Mouse (Mus musculus) E14TG2a.4 (cell line): ENCODE data around the gene Cdk20.
A peak's percentile ranks its signal among the peaks of the same experiment; 100 is the strongest.

ENCODE experiments used
- H3K27me3 ChIP-seq: 2 replicates; pipeline ENCODE4 v1.6.1; 2014; ENCODE audit warnings: low read length, control low read depth; ENCODE audit not compliant: insufficient read depth
- H3K36me3 ChIP-seq: 2 replicates; pipeline ENCODE4 v1.6.1; 2014; ENCODE audit warnings: low read length, control low read depth; ENCODE audit not compliant: insufficient read depth
- H3K4me1 ChIP-seq: replicated peaks from 2 replicates; pipeline ENCODE4 v1.6.1; 2014; ENCODE audit warnings: low read depth, low read length, control low read depth
- H3K4me3 ChIP-seq: replicated peaks from 2 replicates; pipeline ENCODE4 v1.5.1; 2014; ENCODE audit warnings: mild to moderate bottlenecking, low read length
- H3K9me3 ChIP-seq: 2 replicates; pipeline ENCODE4 v1.6.1; 2014; ENCODE audit warnings: low read length, control low read depth
- CTCF ChIP-seq: conservative IDR thresholded peaks from 2 replicates; pipeline ENCODE4 v1.5.1; 2014; ENCODE audit warnings: low read length
- NANOG ChIP-seq: IDR thresholded peaks from 2 replicates; pipeline ENCODE4 v1.6.1; 2014; ENCODE audit warnings: borderline replicate concordance, low read length, mixed read lengths
- POU5F1 ChIP-seq: IDR thresholded peaks from 2 replicates; pipeline ENCODE4 v1.6.1; 2014; ENCODE audit warnings: low read length, borderline replicate concordance

Gene Cdk20

DNA sequence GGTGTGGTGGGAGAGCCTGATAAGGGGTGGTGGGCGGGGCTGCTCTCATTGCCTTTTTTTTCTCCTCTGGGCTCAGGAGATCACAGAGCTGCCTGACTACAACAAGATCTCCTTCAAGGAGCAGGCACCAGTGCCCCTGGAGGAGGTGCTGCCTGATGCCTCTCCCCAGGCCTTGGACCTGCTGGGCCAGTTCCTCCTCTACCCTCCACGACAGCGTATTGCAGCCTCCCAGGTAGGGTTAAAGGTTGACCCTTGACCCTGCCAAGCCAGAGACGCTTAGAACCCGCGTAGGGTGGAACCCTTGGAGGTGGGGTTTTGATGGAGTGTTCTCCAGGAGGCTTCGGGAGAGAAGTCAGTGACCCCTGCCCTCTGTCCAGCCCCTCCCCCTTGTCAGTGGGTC, 5.7 kb downstream of the Cdk20 start:
- Histone ChIP-seq H3K4me1 (peaks cover 31% of the 10 kb centered on the region), H3K27me3 (no peaks in the 10 kb centered on the region), H3K4me3 (no peak overlapping the region), H3K36me3 (peaks cover 13% of the 10 kb centered on the region), H3K9me3 (no peaks in the 10 kb centered on the region)
- TF ChIP-seq POU5F1 (no peak), NANOG (no peak), CTCF (no peak)

DNA sequence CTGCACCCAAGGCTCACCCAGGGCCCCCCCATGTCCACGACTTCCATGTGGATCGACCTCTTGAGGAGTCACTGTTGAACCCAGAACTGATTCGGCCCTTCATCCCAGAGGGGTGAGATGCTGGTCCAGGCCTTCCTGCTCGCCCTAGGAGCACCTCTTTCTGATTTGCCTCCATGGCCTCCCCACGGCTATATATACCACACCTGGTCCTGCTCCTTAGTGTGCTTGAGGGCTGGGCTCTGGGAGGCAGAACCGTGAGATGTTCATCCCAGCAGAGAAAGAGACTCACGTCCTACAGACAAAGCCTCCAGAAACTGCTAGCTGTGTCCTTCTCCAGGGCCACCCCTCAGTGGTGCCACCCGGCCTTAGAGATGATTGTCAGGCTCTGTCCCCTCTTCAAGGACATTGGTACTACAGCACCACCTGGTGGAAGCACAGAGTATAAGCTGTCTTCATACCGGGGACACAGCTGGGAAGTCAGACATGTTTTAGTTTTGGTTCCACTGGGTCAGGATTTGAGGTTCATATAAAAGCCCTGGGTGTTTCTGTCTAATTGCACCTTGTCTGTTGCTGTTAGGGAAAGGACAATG, 6.8 kb downstream of the Cdk20 start:
- Histone ChIP-seq H3K9me3 (no peaks in the 10 kb centered on the region), H3K36me3 (peaks cover 13% of the 10 kb centered on the region), H3K27me3 (no peaks in the 10 kb centered on the region), H3K4me1 (peaks cover 29% of the 10 kb centered on the region), H3K4me3 (no peak overlapping the region)
- peak; percentile 66 for TF ChIP-seq CTCF
- no peak for TF ChIP-seq POU5F1

- H3K9me3 ChIP-seq, result no peaks in the 10 kb centered on the region
- peaks cover 13% of the 10 kb centered on the region for H3K36me3 ChIP-seq
- TF ChIP-seq NANOG (no peak), CTCF (no peak), POU5F1 (no peak)
- no peak overlapping the region for H3K4me3 ChIP-seq
- peaks cover 29% of the 10 kb centered on the region for H3K4me1 ChIP-seq
- no peaks in the 10 kb centered on the region for H3K27me3 ChIP-seq
Measured at GRCm38 (mm10) chr13:64439471-64439870, 7.4 kb downstream of the Cdk20 start.

- H3K9me3 ChIP-seq, result no peaks in the 10 kb centered on the region
- no peaks in the 10 kb centered on the region for H3K27me3 ChIP-seq
- no peak overlapping the region for H3K4me3 ChIP-seq
- H3K36me3 ChIP-seq, result peaks cover 13% of the 10 kb centered on the region
- no peak for TF ChIP-seq POU5F1
- no peak for TF ChIP-seq NANOG
- no peak for TF ChIP-seq CTCF
- peaks cover 29% of the 10 kb centered on the region for H3K4me1 ChIP-seq
Measured at GRCm38 (mm10) chr13:64440592-64440991, 8.5 kb downstream of the Cdk20 start.

GRCm38 (mm10) chr13:64443263-64443894, 11.3 kb downstream of the Cdk20 start:
- Histone ChIP-seq H3K4me3 (no peak overlapping the region), H3K9me3 (no peaks in the 10 kb centered on the region), H3K27me3 (0 out of 2 replicates have a peak, but pooled peaks cover 2% of the 10 kb centered on the region), H3K4me1 (peaks cover 6% of the 10 kb centered on the region), H3K36me3 (peaks cover 9% of the 10 kb centered on the region)
- TF ChIP-seq POU5F1, result no peak
- no peak for TF ChIP-seq NANOG
- TF ChIP-seq CTCF, result peak; percentile 37

DNA sequence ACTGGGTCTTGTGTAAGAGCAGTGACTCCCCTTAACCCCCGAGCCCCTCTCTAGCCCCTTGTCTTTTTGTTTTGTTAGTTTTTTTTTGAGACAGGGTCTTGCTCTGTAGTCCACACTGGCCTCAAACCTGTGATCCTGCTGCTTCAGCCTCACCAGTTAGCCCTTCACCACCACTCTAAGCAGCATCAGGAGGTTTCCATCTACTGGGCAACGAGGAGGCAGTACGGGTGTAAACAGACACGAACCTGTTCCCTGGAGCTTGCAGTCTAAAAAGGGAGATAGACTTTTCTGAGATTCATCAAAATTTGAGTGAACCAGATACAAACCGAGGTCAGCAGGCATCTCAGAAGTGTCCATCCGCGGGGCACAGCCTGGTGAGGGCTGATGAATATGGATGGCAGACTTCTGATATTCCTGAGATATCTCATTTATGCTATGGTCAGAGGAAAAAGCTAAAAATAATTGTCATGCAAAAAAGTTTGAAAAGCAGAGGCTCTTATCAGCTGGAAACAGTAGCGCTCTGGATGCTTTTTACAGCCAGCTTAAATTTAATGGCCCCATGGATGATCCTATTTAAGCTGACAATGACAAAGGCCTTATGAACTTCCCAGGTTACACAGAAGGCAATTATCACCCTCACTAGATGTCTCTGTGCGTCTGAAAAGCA, 13.3 kb downstream of the Cdk20 start:
- no peak overlapping the region for H3K4me3 ChIP-seq
- TF ChIP-seq NANOG, result no peak
- TF ChIP-seq CTCF, result no peak
- no peak for TF ChIP-seq POU5F1
- no peaks in the 10 kb centered on the region for H3K9me3 ChIP-seq
- H3K36me3 ChIP-seq, result no peaks in the 10 kb centered on the region
- H3K27me3 ChIP-seq, result 0 out of 2 replicates have a peak, but pooled peaks cover 2% of the 10 kb centered on the region
- H3K4me1 ChIP-seq, result peaks cover 3% of the 10 kb centered on the region

GRCm38 (mm10) chr13:64447947-64448346, 15.8 kb downstream of the Cdk20 start:
- no peaks in the 10 kb centered on the region for H3K36me3 ChIP-seq
- TF ChIP-seq CTCF, result peak; percentile 66
- no peak for TF ChIP-seq POU5F1
- peaks cover 3% of the 10 kb centered on the region for H3K4me1 ChIP-seq
- no peaks in the 10 kb centered on the region for H3K9me3 ChIP-seq
- no peak overlapping the region for H3K4me3 ChIP-seq
- H3K27me3 ChIP-seq, result 0 out of 2 replicates have a peak, but pooled peaks cover 2% of the 10 kb centered on the region

GRCm38 (mm10) chr13:64448729-64449128, 16.6 kb downstream of the Cdk20 start:
- TF ChIP-seq CTCF (no peak), POU5F1 (no peak)
- no peaks in the 10 kb centered on the region for H3K9me3 ChIP-seq
- H3K4me3 ChIP-seq, result no peak overlapping the region
- H3K4me1 ChIP-seq, result no peaks in the 10 kb centered on the region
- no peaks in the 10 kb centered on the region for H3K36me3 ChIP-seq
- 0 out of 2 replicates have a peak, but pooled peaks cover 2% of the 10 kb centered on the region for H3K27me3 ChIP-seq
